Mouse (Mus musculus): ENCODE data around the gene Rbfox1. TPM values are rescaled to one million over a fixed set of nuclear protein-coding genes. Genes with fewer than 3 reads are reported as not detected.

The Rbfox1 gene
- polyA plus RNA-seq, 1 experiment from 2014 or later, result 0.71 TPM

- 66% methylated on average over 9 of the region's 9 CpGs for WGBS
- Histone ChIP-seq H3K4me1 (peaks cover 40% of the 10 kb centered on the region), H3K4me3 (no peak overlapping the region), H3K36me3 (replicated peaks) (no peaks in the 10 kb centered on the region), H3K27me3 (ENCODE audit: poor library complexity, severe bottlenecking) (peaks cover 50% of the 10 kb centered on the region), H3K27ac (no peak overlapping the region), H3K9me3 (no peaks in the 10 kb centered on the region)
- no peak for DNase-seq (ENCODE audit: extremely low spot score, low spot score)
Measured at GRCm38 (mm10) chr16:7051991-7052390, 1166.8 kb downstream of the Rbfox1 start.

GRCm38 (mm10) chr16:7052408-7052807 is 1167.3 kb downstream of the Rbfox1 start:
- Histone ChIP-seq H3K36me3 (replicated peaks) (no peaks in the 10 kb centered on the region), H3K9me3 (no peaks in the 10 kb centered on the region), H3K4me3 (no peak overlapping the region), H3K27ac (no peak overlapping the region), H3K4me1 (peaks cover 40% of the 10 kb centered on the region), H3K27me3 (ENCODE audit: poor library complexity, severe bottlenecking) (peaks cover 46% of the 10 kb centered on the region)
- 22% methylated on average over 9 of the region's 9 CpGs for WGBS
- DNase-seq (ENCODE audit: extremely low spot score, low spot score), result no peak

GRCm38 (mm10) chr16:7057789-7058188 is 1172.6 kb downstream of the Rbfox1 start:
- Histone ChIP-seq H3K27me3 (ENCODE audit: poor library complexity, severe bottlenecking) (peaks cover 11% of the 10 kb centered on the region), H3K4me1 (peaks cover 10% of the 10 kb centered on the region), H3K9me3 (no peaks in the 10 kb centered on the region), H3K4me3 (no peak overlapping the region), H3K36me3 (replicated peaks) (no peaks in the 10 kb centered on the region), H3K27ac (no peak overlapping the region)
- 82% methylated on average over 3 of the region's 3 CpGs for WGBS
- DNase-seq (ENCODE audit: extremely low spot score, low spot score), result no peak

GRCm38 (mm10) chr16:7058556-7058955 is 1173.4 kb downstream of the Rbfox1 start:
- no peak for DNase-seq (ENCODE audit: extremely low spot score, low spot score)
- Histone ChIP-seq H3K27ac (no peak overlapping the region), H3K9me3 (no peaks in the 10 kb centered on the region), H3K4me1 (peaks cover 9% of the 10 kb centered on the region), H3K36me3 (replicated peaks) (no peaks in the 10 kb centered on the region), H3K4me3 (no peak overlapping the region), H3K27me3 (ENCODE audit: poor library complexity, severe bottlenecking) (peaks cover 10% of the 10 kb centered on the region)
- WGBS, result 87% methylated on average over 1 of the region's 1 CpGs

GRCm38 (mm10) chr16:7059596-7059995 is 1174.4 kb downstream of the Rbfox1 start:
- H3K4me3 ChIP-seq, result no peak overlapping the region
- DNase-seq (ENCODE audit: extremely low spot score, low spot score), result no peak
- WGBS, result 88% methylated on average over 4 of the region's 4 CpGs
- H3K27ac ChIP-seq, result no peak overlapping the region
- H3K9me3 ChIP-seq, result no peaks in the 10 kb centered on the region
- H3K4me1 ChIP-seq, result peaks cover 9% of the 10 kb centered on the region
- peaks cover 3% of the 10 kb centered on the region; the same call in 1 of the 2 replicates for H3K27me3 ChIP-seq (ENCODE audit: poor library complexity, severe bottlenecking)
- no peaks in the 10 kb centered on the region for H3K36me3 ChIP-seq (replicated peaks)

GRCm38 (mm10) chr16:7060864-7061263 is 1175.7 kb downstream of the Rbfox1 start:
- H3K36me3 ChIP-seq (replicated peaks), result no peaks in the 10 kb centered on the region
- peaks cover 3% of the 10 kb centered on the region; the same call in 1 of the 2 replicates for H3K27me3 ChIP-seq (ENCODE audit: poor library complexity, severe bottlenecking)
- H3K27ac ChIP-seq, result no peak overlapping the region
- H3K4me1 ChIP-seq, result peaks cover 9% of the 10 kb centered on the region
- 30% methylated on average over 3 of the region's 3 CpGs for WGBS
- no peaks in the 10 kb centered on the region for H3K9me3 ChIP-seq
- DNase-seq (ENCODE audit: extremely low spot score, low spot score), result no peak
- no peak overlapping the region for H3K4me3 ChIP-seq

- no peak overlapping the region for H3K4me3 ChIP-seq
- H3K27ac ChIP-seq, result no peak overlapping the region
- no peaks in the 10 kb centered on the region for H3K36me3 ChIP-seq (replicated peaks)
- no peak for DNase-seq (ENCODE audit: extremely low spot score, low spot score)
- H3K27me3 ChIP-seq (ENCODE audit: poor library complexity, severe bottlenecking), result peaks cover 3% of the 10 kb centered on the region; the same call in 1 of the 2 replicates
- peaks cover 9% of the 10 kb centered on the region for H3K4me1 ChIP-seq
- no peaks in the 10 kb centered on the region for H3K9me3 ChIP-seq
- WGBS, result 89% methylated on average over 6 of the region's 6 CpGs
Measured at GRCm38 (mm10) chr16:7062512-7062911, 1177.4 kb downstream of the Rbfox1 start.

- no peak for DNase-seq (ENCODE audit: extremely low spot score, low spot score)
- no peaks in the 10 kb centered on the region for H3K36me3 ChIP-seq (replicated peaks)
- 90% methylated on average over 8 of the region's 8 CpGs for WGBS
Measured at GRCm38 (mm10) chr16:7067109-7067508, 1182.0 kb downstream of the Rbfox1 start.

GRCm38 (mm10) chr16:7069599-7069998 is 1184.4 kb downstream of the Rbfox1 start:
- WGBS, result 82% methylated on average over 8 of the region's 8 CpGs
- Histone ChIP-seq H3K36me3 (replicated peaks) (no peaks in the 10 kb centered on the region), H3K27me3 (ENCODE audit: poor library complexity, severe bottlenecking) (no peaks in the 10 kb centered on the region), H3K4me3 (no peak overlapping the region), H3K9me3 (no peaks in the 10 kb centered on the region), H3K27ac (no peak overlapping the region), H3K4me1 (0 out of 2 replicates have a peak, but pooled peaks cover 10% of the 10 kb centered on the region)
- no peak for DNase-seq (ENCODE audit: extremely low spot score, low spot score)

More at GRCm38 (mm10) chr16:7067109-7067508, 1182.0 kb downstream of the Rbfox1 start:
- H3K27ac ChIP-seq, result no peak overlapping the region
- H3K9me3 ChIP-seq, result no peaks in the 10 kb centered on the region
- H3K4me3 ChIP-seq, result no peak overlapping the region
- no peaks in the 10 kb centered on the region for H3K27me3 ChIP-seq (ENCODE audit: poor library complexity, severe bottlenecking)
- H3K4me1 ChIP-seq, result 0 out of 2 replicates have a peak, but pooled peaks cover 10% of the 10 kb centered on the region

- Histone ChIP-seq H3K4me3 (no peak overlapping the region), H3K4me1 (0 out of 2 replicates have a peak, but pooled peaks cover 8% of the 10 kb centered on the region), H3K27me3 (ENCODE audit: poor library complexity, severe bottlenecking) (no peaks in the 10 kb centered on the region), H3K36me3 (replicated peaks) (no peaks in the 10 kb centered on the region), H3K9me3 (no peaks in the 10 kb centered on the region), H3K27ac (no peak overlapping the region)
- WGBS, result 79% methylated on average over 4 of the region's 4 CpGs
- DNase-seq (ENCODE audit: extremely low spot score, low spot score), result no peak
Measured at GRCm38 (mm10) chr16:7074786-7075185, 1189.6 kb downstream of the Rbfox1 start.

GRCm38 (mm10) chr16:7075749-7076148 is 1190.6 kb downstream of the Rbfox1 start:
- Histone ChIP-seq H3K27me3 (ENCODE audit: poor library complexity, severe bottlenecking) (no peaks in the 10 kb centered on the region), H3K36me3 (replicated peaks) (no peaks in the 10 kb centered on the region), H3K9me3 (no peaks in the 10 kb centered on the region), H3K27ac (no peak overlapping the region), H3K4me1 (no peaks in the 10 kb centered on the region), H3K4me3 (no peak overlapping the region)
- no peak for DNase-seq (ENCODE audit: extremely low spot score, low spot score)
- 86% methylated on average over 6 of the region's 6 CpGs for WGBS

- Histone ChIP-seq H3K4me1 (no peaks in the 10 kb centered on the region), H3K36me3 (replicated peaks) (no peaks in the 10 kb centered on the region), H3K27ac (no peak overlapping the region), H3K9me3 (no peaks in the 10 kb centered on the region), H3K4me3 (no peak overlapping the region), H3K27me3 (ENCODE audit: poor library complexity, severe bottlenecking) (no peaks in the 10 kb centered on the region)
- DNase-seq (ENCODE audit: extremely low spot score, low spot score), result no peak
- WGBS, result 85% methylated on average over 1 of the region's 1 CpGs
Measured at GRCm38 (mm10) chr16:7076305-7076704, 1191.2 kb downstream of the Rbfox1 start.

GRCm38 (mm10) chr16:7076707-7077106 is 1191.6 kb downstream of the Rbfox1 start:
- Histone ChIP-seq H3K4me1 (no peaks in the 10 kb centered on the region), H3K27me3 (ENCODE audit: poor library complexity, severe bottlenecking) (no peaks in the 10 kb centered on the region), H3K9me3 (no peaks in the 10 kb centered on the region), H3K27ac (no peak overlapping the region), H3K4me3 (no peak overlapping the region), H3K36me3 (replicated peaks) (no peaks in the 10 kb centered on the region)
- DNase-seq (ENCODE audit: extremely low spot score, low spot score), result no peak
- WGBS, result 93% methylated on average over 3 of the region's 3 CpGs

GRCm38 (mm10) chr16:7081074-7081568 is 1196.0 kb downstream of the Rbfox1 start:
- 85% methylated on average over 3 of the region's 3 CpGs for WGBS
- Histone ChIP-seq H3K27ac (no peak overlapping the region), H3K4me3 (no peak overlapping the region), H3K36me3 (replicated peaks) (no peaks in the 10 kb centered on the region), H3K9me3 (no peaks in the 10 kb centered on the region), H3K27me3 (ENCODE audit: poor library complexity, severe bottlenecking) (no peaks in the 10 kb centered on the region), H3K4me1 (no peaks in the 10 kb centered on the region)
- no peak for DNase-seq (ENCODE audit: extremely low spot score, low spot score)

Data from forebrain, embryonic 10.5 days (tissue).